Mouse (Mus musculus): Measurements from ENCODE around the gene Kntc1.
"Not testable (repeated sequence)": the region's sequence is repeated elsewhere in the genome, so short reads cannot be mapped to it uniquely, and the experiment has no call there.

The Kntc1 gene

GRCm38 (mm10) chr5:123749065-123750064 is at the start of gene Kntc1, which contains the start of gene Rsrc2:
Gene Kntc1, plus strand, starts transcription at chr5:123749716.
Gene Rsrc2, minus strand, starts transcription at chr5:123749414.
- peak; percentile 98 for DNase-seq

GRCm38 (mm10) chr5:123700625-123701024 is 48.9 kb upstream of the Kntc1 start:
- DNase-seq, result peak; percentile 85

DNA sequence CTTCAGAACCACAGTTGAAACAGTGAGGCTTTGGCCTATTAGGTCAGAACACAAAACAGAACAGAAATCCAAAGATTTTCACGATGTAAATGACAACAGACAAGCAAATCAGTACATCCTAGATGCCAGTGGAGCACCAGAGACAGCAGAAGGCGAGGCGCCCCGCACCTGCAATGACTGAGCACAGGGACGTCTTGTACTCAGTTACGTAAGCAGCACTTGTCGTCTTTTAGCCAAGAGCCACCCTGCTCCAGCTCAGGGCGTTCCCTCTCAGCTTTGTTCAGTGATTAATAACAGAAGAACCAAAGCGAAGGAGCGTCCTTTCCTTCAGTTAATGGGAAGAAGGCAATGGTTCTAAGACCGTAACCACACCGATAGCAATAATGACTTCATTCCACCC is 40.9 kb upstream of the Kntc1 start:
- DNase-seq, result no peak

GRCm38 (mm10) chr5:123709571-123709970 is 39.9 kb upstream of the Kntc1 start:
- DNase-seq, result no peak

DNA sequence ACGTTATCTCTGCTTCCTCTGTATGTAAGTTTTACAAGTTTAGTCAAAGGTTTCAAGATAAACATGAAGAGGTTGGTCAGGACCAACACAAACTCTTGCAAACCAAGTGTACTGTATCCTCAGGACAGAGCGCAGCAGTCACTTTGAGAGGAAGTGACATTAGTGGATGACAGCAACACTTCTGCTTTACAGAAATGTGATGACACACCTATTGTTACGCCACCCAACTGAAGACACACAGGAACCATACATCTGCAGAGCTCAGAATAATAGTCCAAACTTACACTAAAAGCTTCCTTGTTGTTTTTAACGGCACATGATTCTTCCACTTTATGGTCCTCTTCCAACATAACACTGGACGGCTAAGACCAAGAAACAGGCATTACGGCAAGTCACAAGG is 35.7 kb upstream of the Kntc1 start:
- DNase-seq, result no peak

DNA sequence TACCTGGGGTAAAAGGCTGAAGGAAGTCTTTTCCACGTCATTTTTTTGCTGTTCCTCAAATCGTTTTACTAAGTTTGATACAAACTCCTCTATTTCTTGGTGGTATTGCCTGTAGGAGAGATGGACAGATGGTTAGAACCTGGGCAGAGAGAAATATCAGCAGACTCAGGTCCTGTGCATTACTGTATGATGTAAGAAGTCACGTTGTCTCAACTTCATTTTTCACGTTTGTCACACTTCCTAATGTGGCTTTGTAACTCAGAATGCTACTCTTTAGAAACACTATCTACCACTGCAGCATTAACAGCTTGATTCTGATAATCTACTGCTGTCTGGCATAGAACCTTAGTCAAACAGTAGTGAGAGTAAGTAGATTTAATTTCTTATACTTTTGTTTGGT is 34.9 kb upstream of the Kntc1 start:
- no peak for DNase-seq

DNA sequence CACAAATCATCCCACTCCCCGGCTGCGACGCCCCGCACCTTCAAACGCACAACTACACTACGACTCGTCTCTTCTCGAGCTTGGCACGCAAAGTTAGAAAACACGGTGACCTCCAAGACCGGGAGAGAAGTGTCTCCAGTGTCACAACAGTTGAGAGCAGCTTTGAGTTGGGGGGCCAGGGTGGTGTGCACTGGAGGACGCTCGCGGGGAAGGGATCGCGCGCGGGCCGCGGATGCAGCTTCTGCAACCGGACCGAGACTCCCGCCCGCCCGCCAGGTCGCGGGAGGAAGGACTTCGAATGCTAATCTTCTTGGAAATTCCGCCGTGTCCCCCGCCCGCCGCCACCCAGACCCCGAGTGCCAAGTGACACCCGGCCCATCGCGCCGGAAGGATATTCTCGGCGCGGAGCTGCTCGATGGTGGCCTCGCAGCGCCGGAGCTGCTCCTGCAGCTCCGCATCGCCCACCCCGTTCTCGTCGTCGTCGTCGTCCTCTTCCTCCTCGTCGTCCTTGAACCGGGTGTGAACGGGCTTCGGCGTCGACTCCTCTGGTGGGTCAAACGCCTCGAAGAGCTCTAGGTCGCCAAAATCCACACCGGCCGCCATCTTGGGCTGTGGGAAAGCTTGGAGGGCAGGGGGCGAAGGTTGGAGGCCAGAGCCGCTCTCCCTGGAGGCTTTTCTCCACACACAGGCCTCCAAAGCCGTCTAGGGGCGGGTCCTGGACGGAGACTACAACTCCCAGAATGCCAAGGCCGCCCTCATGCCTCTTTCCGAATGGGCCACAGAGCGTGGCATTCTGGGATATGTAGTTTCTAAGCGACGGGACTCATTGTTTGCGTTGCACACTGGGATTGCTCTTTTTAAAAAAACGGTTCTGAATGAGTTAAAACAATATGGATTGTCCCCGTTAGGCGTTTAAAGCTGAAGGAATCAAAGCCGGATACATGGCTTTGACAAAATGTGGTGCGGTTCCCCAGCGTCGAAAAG is 28.9 kb upstream of the Kntc1 start, which contains the start of gene Zcchc8:
Gene Zcchc8 (minus strand): TSS at position 773 of the 984 bp plus-strand sequence.
- peak; percentile 96 for DNase-seq

DNA sequence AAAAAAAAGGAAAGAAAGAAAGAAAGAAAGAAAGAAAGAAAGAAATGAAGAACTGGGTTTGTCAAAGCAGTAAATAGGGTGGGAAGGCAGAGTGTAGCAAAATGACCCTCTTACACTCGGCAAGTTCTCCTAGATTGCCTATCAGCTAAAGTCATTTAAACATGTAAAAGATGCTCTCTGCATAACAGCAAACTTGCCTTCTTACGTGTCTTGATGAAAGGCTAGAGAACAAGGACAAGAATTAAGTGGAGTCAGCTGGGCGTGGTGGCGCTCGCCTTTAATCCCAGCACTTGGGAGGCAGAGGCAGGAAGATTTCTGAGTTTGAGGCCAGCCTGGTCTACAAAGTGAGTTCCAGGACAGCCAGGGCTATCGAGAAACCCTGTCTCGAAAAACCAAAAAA is 25.7 kb upstream of the Kntc1 start:
- DNase-seq, result not testable (repeated sequence)

DNA sequence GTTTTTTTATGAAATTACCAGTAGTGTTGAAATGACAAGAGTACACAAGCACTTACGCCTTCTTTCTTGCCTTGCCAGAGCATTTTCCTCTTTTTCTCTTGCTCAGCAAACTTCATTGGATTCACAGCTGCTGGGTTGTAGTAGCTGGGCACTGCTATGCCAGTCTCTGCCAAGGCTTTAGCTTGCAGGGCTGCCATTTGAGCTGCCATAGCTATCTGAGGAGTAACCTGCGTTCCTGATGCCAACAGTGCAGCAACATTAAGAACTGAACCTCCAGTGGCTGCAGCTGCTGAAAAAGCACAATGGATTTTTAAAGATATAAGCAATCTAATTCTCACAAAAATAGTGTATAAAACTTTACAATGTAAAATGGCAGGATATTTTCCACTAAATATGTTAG is 18.5 kb upstream of the Kntc1 start:
- no peak for DNase-seq

DNA sequence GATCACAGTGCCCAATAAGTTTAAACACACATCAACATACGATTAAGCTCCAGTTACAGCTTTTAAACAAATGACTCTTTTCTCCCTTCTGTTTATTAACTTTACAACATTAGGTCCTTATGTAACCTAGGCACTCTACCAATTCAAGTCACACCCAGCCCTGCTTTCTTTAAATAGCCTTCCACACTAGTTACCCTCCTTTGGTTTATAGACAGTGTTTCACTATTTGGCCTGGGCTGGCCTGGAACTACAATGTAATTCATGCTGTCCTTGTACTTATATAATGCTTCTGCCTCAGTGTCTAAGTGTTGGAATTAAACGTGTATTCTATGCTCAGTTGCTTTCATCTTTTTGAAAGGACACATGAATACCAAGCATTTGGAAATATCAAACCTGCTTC is 5.2 kb upstream of the Kntc1 start:
- DNase-seq, result no peak

GRCm38 (mm10) chr5:123746253-123746652 is 3.3 kb upstream of the Kntc1 start:
- no peak for DNase-seq

- DNase-seq, result no peak
Observed at GRCm38 (mm10) chr5:123747604-123748003, 1.9 kb upstream of the Kntc1 start.

- DNase-seq, result no peak
Observed at GRCm38 (mm10) chr5:123748339-123749064, 1.0 kb upstream of the Kntc1 start.

DNA sequence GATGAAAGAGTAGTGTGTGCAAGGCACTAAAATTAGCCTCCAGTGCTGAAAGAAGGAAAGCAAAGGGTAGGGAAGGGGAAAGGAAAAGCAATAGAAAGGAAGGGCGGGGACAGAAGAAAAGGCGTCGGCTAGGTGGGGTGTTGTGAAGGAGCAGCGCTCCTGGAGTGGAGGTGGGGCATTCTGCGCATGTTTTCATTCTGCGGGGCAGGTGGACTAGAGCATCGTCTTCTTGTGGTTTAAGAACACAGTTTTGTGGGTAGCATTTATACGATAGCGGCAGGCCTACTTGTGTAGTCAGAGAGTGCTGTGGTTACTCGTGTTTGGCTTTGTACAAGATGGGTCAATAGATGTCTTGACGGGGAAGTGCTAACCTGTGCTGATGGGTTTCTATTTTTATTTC is 16.0 kb downstream of the Kntc1 start:
- DNase-seq, result no peak

- not testable (repeated sequence) for DNase-seq
Observed at GRCm38 (mm10) chr5:123766455-123766854, 16.9 kb downstream of the Kntc1 start.

- no peak for DNase-seq
Observed at GRCm38 (mm10) chr5:123773441-123773840, 23.9 kb downstream of the Kntc1 start.

DNA sequence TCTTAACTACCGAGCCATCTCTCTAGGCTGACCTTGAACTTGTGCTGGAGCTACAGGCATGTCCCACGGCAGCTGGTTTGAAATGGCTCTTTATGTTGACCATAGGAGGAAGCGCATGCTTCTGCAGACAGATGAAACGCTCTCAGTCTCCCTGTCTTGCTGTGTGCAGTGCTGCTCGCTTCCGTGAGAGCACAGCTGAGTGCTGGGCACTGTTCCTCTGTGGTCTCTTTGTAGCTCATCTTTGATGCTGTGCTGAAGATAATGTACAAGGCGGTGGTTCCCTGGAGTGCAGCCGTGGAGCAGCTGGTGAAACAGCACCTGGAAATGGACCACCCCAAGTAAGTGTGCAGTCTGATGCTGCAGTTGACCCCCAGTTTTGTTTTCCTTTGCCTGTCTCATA is 31.2 kb downstream of the Kntc1 start:
- DNase-seq, result no peak

GRCm38 (mm10) chr5:123781864-123782263 is 32.3 kb downstream of the Kntc1 start:
- no peak for DNase-seq

DNA sequence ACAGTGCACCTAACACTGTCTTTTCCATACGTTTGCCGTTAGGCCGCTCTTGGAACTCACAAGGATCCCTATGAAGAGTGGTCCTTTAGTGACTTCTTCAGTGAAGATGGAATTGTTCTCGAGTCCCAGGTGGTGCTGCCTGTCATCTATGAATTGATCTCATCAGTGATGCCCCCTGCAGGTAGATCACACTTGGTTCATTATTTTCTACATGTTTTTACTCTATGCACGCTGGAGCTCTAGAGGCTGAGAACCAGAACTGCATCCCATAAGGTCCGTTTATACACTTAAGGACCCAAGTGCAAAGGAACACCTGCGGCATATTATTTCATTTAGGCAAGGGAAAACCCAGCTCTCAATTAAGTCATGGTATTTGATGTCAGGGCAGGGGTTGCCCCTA is 39.5 kb downstream of the Kntc1 start:
- DNase-seq, result no peak

DNA sequence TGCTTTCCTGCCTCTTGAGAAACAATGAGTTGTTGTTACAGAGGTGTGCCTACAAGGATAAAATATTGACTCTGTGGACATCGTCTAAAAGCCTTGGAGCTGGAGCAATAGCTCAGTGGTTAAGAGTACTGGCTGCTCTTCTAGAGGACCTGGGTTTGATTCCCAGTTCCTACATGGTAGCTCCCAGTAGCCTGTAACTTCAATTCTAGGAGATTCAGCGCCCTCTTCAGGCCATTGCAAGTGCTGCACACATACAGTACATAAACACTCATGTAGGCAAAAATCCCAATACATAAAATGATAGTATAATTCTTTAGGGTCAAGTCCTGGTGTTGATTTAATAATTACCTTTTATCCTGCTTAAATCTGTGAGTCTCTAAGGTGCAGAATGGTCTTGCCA is 43.6 kb downstream of the Kntc1 start:
- no peak for DNase-seq

DNA sequence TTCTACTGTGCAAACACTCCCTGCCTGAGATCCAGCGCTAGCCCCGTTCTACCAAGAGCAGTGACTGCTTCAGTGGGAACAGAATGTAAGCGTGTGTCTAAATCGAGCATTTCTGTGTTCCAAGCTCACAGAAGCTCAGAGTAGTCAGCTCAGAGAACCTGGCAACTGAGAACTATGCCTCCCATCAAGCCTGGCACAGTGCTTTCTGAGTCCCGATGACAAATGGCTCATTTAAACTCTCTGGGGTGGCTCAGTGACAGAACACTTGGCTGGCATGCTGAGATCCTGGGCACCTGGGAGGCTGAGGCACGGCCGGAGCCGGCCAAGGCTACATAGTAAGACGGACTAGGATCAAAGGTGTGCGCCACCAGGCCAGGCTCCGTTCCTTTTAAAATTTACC is 56.8 kb downstream of the Kntc1 start:
- no peak for DNase-seq

DNA sequence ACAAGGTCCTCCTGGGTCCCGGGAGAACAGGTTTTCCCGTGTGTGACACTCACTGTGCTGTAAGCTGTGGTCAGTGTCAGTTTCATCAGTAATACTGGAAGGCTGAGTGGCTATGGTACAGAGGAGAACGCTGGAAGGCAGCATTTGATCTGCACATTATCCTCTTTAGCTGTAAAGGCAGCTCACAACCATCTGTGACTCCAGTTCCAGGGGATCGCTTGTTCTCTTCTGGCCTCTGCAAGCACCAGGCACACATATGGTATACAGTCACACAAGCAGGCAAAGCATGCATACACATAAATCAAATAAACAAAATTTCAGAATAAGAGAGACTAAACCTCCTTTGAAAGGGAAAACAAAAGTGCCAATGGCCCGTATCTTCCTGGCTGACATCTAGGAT is 59.0 kb downstream of the Kntc1 start:
- no peak for DNase-seq

DNA sequence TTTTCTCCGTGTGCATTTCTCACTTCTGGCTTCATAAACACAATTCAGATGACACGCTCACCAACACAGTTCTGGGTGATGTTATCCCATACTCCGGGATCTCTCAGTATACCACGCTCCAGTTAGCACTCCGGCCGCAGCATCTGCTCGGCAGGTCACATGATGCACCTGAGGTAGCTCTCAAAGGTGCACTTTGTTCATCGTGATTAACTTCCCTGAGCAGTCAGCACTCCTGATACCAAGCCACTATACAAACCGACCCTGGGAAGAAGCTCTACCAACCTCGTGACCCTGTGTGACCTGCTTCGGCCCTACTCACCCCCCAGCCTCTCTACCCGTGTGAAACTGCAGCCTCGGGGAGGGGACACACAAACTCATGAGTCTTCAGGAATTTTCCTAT is 59.6 kb downstream of the Kntc1 start:
- DNase-seq, result peak; percentile 36
